Mouse (Mus musculus) lung, postnatal 0 days (tissue): ENCODE data around the gene Ap4m1.

Source experiments
- CTCF ChIP-seq: IDR thresholded peaks from 2 replicates; pipeline ENCODE4 v1.5.1; 2016; ENCODE audit warnings: antibody characterized with exemption, mild to moderate bottlenecking
- EP300 ChIP-seq: IDR thresholded peaks from 2 replicates; pipeline ENCODE4 v1.6.1; 2016; ENCODE audit warnings: antibody characterized with exemption, mild to moderate bottlenecking, control low read depth

DNA sequence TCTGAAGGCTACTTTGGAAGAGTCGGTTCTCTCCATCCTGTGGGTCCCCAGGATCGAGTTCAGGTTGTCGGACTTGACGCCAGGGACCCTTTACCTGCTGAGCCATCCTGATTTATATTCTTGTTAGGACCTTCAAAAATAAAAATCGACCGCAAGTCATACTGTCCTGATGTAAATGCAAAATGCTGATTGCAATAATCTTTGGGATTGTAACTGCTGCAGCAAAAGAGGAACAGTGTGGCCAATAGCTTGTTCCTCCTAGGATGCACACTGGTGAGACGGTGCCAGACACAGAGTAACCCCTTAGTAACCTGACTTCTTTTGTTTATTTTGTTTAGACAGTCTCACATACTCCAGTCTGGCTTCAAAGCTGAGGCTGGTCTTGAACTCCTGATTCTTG is 23.7 kb downstream of the Ap4m1 start:
- no peak for TF ChIP-seq CTCF
- no peak for TF ChIP-seq EP300
